Mouse (Mus musculus) large intestine, adult 2 months (tissue): Measurements from ENCODE around the gene Gm31571. TPM values are rescaled to one million over a fixed set of nuclear protein-coding genes. Genes with fewer than 3 reads are reported as not detected.
"Not testable (repeated sequence)": the region's sequence is repeated elsewhere in the genome, so short reads cannot be mapped to it uniquely, and the experiment has no call there.

ENCODE experiments used
- DNase-seq: peaks from one replicate; pipeline ENCODE4 v3.0.0-alpha.2; 2012; ENCODE audit warnings: low read depth, low spot score
- WGBS: fragments of 180-500 bp; shearing (Covaris S2); methylation state at CpG from one replicate; pipeline ENCODE4 v1.1.7; 2018; 5-methylcytosine and 5-hydroxymethylcytosine counted together
- polyA plus RNA-seq: library from polyadenylated mRNA; depleted of rRNA; stranded (reverse); fragments of >200 nt; gene quantifications from 2 replicates; pipeline ENCODE4 v1.2.3, GENCODE M21; 2012; rRNA removed

Gene Gm31571
- not detected in 2 replicates for polyA plus RNA-seq

DNA sequence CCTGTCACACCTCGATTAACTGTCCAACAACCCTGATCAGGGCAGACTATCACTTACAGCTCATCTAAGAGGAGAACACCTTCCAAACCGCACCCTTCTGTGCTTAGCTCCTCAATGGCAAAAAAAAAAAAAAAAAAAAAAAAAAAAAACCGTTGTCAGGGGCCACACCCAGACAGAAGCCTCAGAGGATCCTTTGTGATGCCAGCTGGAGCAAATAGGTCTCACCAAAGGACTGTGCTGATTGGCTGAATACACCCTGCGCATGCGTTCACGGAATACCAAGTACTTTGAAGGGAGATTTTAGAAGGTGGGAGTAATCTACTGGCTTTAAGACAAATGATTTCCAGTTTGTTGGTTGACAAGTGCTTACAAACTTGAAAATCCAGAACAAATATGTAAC, at the start of gene Gm31571:
Gm31571 (minus strand) TSS at position 101 of the 400 bp plus-strand sequence.
- DNase-seq: not testable (repeated sequence)
- no CpG with 5 or more reads among the region's 6 CpGs for WGBS
